Mouse (Mus musculus): ENCODE results near the gene Foxd3. TPM values are rescaled to one million over a fixed set of nuclear protein-coding genes. Genes with fewer than 3 reads are reported as not detected.

Gene Foxd3
- polyA plus RNA-seq, 1 experiment from 2014 or later = 1.8 TPM

Small RNA genes lying within 50 kb of the gene (microRNA-seq; reads per million reads assigned to microRNA genes)
- not detected for gene Gm23366

Other genes with a start within 250 kb of the Foxd3 start
- gene Alg6, start 59.4 kb downstream of the Foxd3 start, polyA plus RNA-seq (2015; fragmentation: Nextera tagmentation; extraction: Ambion mirVana) = 11.1 and 13.9 TPM in 2 replicates
- gene Efcab7, start 172.9 kb downstream of the Foxd3 start, polyA plus RNA-seq (2015; fragmentation: Nextera tagmentation; extraction: Ambion mirVana) = 11.9 and 12.2 TPM in 2 replicates